Mouse (Mus musculus) effector memory CD4-positive, alpha-beta T cell, adult 7 months (primary cell): ENCODE measurements around the gene Rock2. TPM values are rescaled to one million over a fixed set of nuclear protein-coding genes. Genes with fewer than 3 reads are reported as not detected.

Experiments
- polyA plus RNA-seq: library from polyadenylated mRNA; unstranded; fragments of 100-300 nt; shearing (Covaris generic); gene quantifications from one replicate; pipeline ENCODE4 v1.2.1, GENCODE M21; 2017

The Rock2 gene
- polyA plus RNA-seq: 42.1 TPM

GRCm38 (mm10) chr12:16894396-16895220 lies at the start of gene Rock2:
TSS of gene Rock2 (plus strand) at chr12:16894895.

DNA sequence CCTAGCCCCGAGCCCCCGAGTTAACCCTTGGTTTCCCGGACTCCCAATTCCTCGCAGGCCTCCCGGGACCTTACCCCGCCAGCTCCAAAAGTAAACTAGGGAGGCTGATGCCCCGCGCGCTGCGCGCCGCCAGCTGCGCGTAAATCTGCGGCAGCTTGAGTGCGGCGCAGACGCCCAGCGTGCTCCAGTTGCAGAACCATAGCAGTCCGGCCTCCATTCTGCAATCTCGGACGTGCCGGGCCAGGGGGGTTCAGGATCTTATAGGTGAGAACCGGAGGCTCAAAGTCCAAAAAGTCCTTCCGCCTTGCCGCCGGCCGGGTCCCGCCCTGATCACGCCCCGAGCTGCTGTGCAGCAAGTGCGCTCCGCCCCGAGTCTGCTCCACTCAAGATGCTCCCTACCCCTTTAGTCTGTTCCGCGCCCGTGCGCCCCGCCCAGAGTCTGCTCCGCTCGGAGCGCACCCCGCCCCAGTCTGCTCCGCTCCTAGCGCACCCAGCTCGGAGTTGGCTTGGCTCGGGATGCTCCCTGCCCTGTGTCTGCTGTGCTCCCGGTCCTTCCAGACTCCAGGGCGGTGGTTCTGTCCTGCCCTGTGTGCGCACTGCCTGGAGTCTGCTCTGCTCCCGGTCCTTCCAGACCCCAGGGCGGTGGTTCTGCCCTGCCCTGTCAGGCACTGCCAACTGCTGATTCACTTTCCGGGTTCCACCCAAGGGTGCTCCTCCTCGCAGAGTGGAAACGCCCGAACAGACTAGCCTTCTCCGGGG lies 105.2 kb downstream of the Rock2 start, which contains the start of gene Pqlc3:
Pqlc3 (minus strand) TSS at position 670 of the 759 bp plus-strand sequence.

DNA sequence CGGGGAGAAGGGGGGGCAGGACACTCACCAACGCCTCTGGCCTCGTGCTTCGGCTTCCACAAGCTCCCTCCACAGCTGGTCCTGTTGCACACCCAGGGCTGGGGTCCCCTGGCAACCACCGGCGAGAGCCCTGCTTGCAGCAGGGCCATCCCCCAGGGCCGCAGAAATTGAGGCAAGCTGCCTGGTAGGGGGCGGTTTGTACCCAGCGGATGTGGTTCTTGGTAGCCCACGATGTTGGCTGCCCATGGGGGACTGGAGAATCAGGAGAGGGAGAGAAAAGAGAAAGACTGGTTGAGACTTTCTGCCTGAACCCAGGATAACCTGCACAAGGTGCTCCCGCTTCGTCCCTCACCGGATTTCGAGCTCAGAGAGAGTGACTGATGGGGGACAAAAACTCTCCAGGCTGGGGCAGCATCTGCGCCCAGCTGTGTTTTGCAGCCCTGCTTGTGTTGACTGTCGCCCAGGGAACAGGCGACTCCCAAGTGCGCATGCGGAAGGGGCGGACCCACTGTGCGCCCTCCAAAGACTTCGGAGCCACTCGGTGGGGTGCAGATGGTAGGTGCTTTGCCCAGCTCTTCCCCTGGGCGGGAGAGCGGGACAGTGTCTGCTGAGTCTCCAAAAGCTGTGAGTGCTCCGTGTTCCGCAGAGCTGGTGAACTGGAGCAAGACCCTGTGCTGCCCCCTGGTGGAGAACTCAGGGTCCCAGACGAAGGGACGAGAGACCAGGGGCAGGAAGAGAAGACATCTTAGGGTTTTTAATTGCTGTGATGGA lies 116.6 kb downstream of the Rock2 start, which contains the start of gene 2410004P03Rik:
2410004P03Rik (minus strand) TSS at position 628 of the 771 bp plus-strand sequence.

Other genes starting within 250 kb of the Rock2 start
- gene Ntsr2, start 241.5 kb upstream of the Rock2 start, polyA plus RNA-seq: not detected
- 0.13 TPM for gene Greb1, start 94.0 kb upstream of the Rock2 start, polyA plus RNA-seq
- 18.1 TPM for gene E2f6, start 83.9 kb upstream of the Rock2 start, polyA plus RNA-seq
- 21.2 TPM for gene Pqlc3, start 105.5 kb downstream of the Rock2 start, polyA plus RNA-seq
- 0.40 TPM for gene 2410004P03Rik, start 116.8 kb downstream of the Rock2 start, polyA plus RNA-seq